Mouse (Mus musculus): ENCODE measurements at regions not wholly inside any gene's neighbourhood (a gene's known extent, or its start where the extent isn't known, plus 50 kb on each side); places are given as distances from the start of the nearest gene placed in this dataset.

- no peaks in the 10 kb centered on the region for H3K9me3 ChIP-seq
- H3K4me2 ChIP-seq, result peak overlapping the region; percentile 33
- 17% methylated on average over 13 of the region's 13 CpGs for WGBS
- H3K36me3 ChIP-seq, result no peaks in the 10 kb centered on the region
- no peak overlapping the region for H3K4me3 ChIP-seq
- no peaks in the 10 kb centered on the region for H3K27me3 ChIP-seq
- ATAC-seq (ENCODE audit: low read depth), result peak; percentile 86
- 0 out of 2 replicates have a peak overlapping the region, but pooled peaks have one; percentile 38 for H3K27ac ChIP-seq (replicated peaks)
- peaks cover 25% of the 10 kb centered on the region for H3K4me1 ChIP-seq (replicated peaks)
- no peak overlapping the region for H3K9ac ChIP-seq
These were observed 482.5 kb downstream of the Tshz3 start for GRCm38 (mm10) chr7:37180416-37180815.

- H3K4me2 ChIP-seq, result peak overlapping the region; percentile 33; the same call in 1 of the 2 replicates
- H3K9me3 ChIP-seq, result no peaks in the 10 kb centered on the region
- H3K27me3 ChIP-seq, result no peaks in the 10 kb centered on the region
- H3K4me3 ChIP-seq, result no peak overlapping the region
- 45% methylated on average over 4 of the region's 4 CpGs for WGBS
- H3K9ac ChIP-seq, result no peak overlapping the region
- ATAC-seq (ENCODE audit: low read depth), result no peak
- peaks cover 25% of the 10 kb centered on the region for H3K4me1 ChIP-seq (replicated peaks)
- H3K36me3 ChIP-seq, result no peaks in the 10 kb centered on the region
- no peak overlapping the region for H3K27ac ChIP-seq (replicated peaks)
These were observed 483.2 kb downstream of the Tshz3 start for GRCm38 (mm10) chr7:37181109-37181508.

GRCm38 (mm10) chr7:37192536-37192935 is 494.6 kb downstream of the Tshz3 start:
- 23% methylated on average over 2 of the region's 2 CpGs for WGBS
- H3K9me3 ChIP-seq, result no peaks in the 10 kb centered on the region
- H3K4me2 ChIP-seq, result no peak overlapping the region
- no peak overlapping the region for H3K9ac ChIP-seq
- H3K27me3 ChIP-seq, result no peaks in the 10 kb centered on the region
- no peaks in the 10 kb centered on the region for H3K36me3 ChIP-seq
- no peak overlapping the region for H3K4me3 ChIP-seq
- H3K27ac ChIP-seq (replicated peaks), result no peak overlapping the region
- ATAC-seq (ENCODE audit: low read depth), result no peak
- no peaks in the 10 kb centered on the region for H3K4me1 ChIP-seq (replicated peaks)

GRCm38 (mm10) chr7:37204800-37205199 is 506.9 kb downstream of the Tshz3 start:
- 78% methylated on average over 5 of the region's 5 CpGs for whole genome bisulfite sequencing
- Histone ChIP-seq H3K4me1 (replicated peaks) (no peaks in the 10 kb centered on the region), H3K36me3 (no peaks in the 10 kb centered on the region), H3K27me3 (no peaks in the 10 kb centered on the region), H3K4me3 (no peak overlapping the region), H3K9me3 (no peaks in the 10 kb centered on the region), H3K9ac (no peak overlapping the region), H3K27ac (replicated peaks) (no peak overlapping the region), H3K4me2 (no peak overlapping the region)
- ATAC-seq (ENCODE audit: low read depth), result no peak

GRCm38 (mm10) chr7:37208305-37208704 is 510.4 kb downstream of the Tshz3 start:
- WGBS, result 91% methylated on average over 7 of the region's 7 CpGs
- H3K9me3 ChIP-seq, result no peaks in the 10 kb centered on the region
- no peaks in the 10 kb centered on the region for H3K27me3 ChIP-seq
- H3K36me3 ChIP-seq, result no peaks in the 10 kb centered on the region
- ATAC-seq (ENCODE audit: low read depth), result no peak
- H3K4me3 ChIP-seq, result no peak overlapping the region
- H3K9ac ChIP-seq, result no peak overlapping the region
- no peak overlapping the region for H3K27ac ChIP-seq (replicated peaks)
- no peak overlapping the region for H3K4me2 ChIP-seq
- peaks cover 9% of the 10 kb centered on the region; the same call in 1 of the 2 replicates for H3K4me1 ChIP-seq (replicated peaks)

- no peak for ATAC-seq (ENCODE audit: low read depth)
- peak overlapping the region; percentile 31; the same call in 1 of the 2 replicates for H3K4me2 ChIP-seq
These were observed 515.8 kb downstream of the Tshz3 start for GRCm38 (mm10) chr7:37213751-37214181.

GRCm38 (mm10) chr7:37215498-37215897 is 517.6 kb downstream of the Tshz3 start:
- 93% methylated on average over 6 of the region's 6 CpGs for WGBS
- H3K4me3 ChIP-seq, result no peak overlapping the region
- H3K4me1 ChIP-seq (replicated peaks), result peaks cover 19% of the 10 kb centered on the region
- no peak overlapping the region for H3K4me2 ChIP-seq
- H3K27me3 ChIP-seq, result no peaks in the 10 kb centered on the region
- H3K9me3 ChIP-seq, result no peaks in the 10 kb centered on the region
- H3K27ac ChIP-seq (replicated peaks), result no peak overlapping the region
- no peaks in the 10 kb centered on the region for H3K36me3 ChIP-seq
- no peak overlapping the region for H3K9ac ChIP-seq
- ATAC-seq (ENCODE audit: low read depth), result no peak

More at GRCm38 (mm10) chr7:37213751-37214181, 515.8 kb downstream of the Tshz3 start:
- Histone ChIP-seq H3K27ac (replicated peaks) (0 out of 2 replicates have a peak overlapping the region, but pooled peaks have one; percentile 3), H3K9ac (no peak overlapping the region), H3K4me3 (no peak overlapping the region), H3K4me1 (replicated peaks) (peaks cover 19% of the 10 kb centered on the region), H3K36me3 (no peaks in the 10 kb centered on the region), H3K9me3 (no peaks in the 10 kb centered on the region), H3K27me3 (no peaks in the 10 kb centered on the region)
- 33% methylated on average over 3 of the region's 3 CpGs for WGBS

- Histone ChIP-seq H3K27ac (replicated peaks) (no peak overlapping the region), H3K4me2 (no peak overlapping the region), H3K9ac (no peak overlapping the region), H3K9me3 (peaks cover 10% of the 10 kb centered on the region; the same call in 1 of the 2 replicates), H3K4me1 (replicated peaks) (no peaks in the 10 kb centered on the region), H3K36me3 (no peaks in the 10 kb centered on the region), H3K4me3 (no peak overlapping the region), H3K27me3 (no peaks in the 10 kb centered on the region)
- 93% methylated on average over 5 of the region's 5 CpGs for WGBS
- ATAC-seq (ENCODE audit: low read depth), result no peak
These were observed 522.6 kb downstream of the Tshz3 start for GRCm38 (mm10) chr7:37220476-37220875.

GRCm38 (mm10) chr7:37226423-37226822 is 528.5 kb downstream of the Tshz3 start:
- Histone ChIP-seq H3K9me3 (peaks cover 10% of the 10 kb centered on the region; the same call in 1 of the 2 replicates), H3K4me1 (replicated peaks) (no peaks in the 10 kb centered on the region), H3K27ac (replicated peaks) (no peak overlapping the region), H3K27me3 (no peaks in the 10 kb centered on the region), H3K9ac (no peak overlapping the region), H3K36me3 (no peaks in the 10 kb centered on the region), H3K4me3 (no peak overlapping the region), H3K4me2 (no peak overlapping the region)
- ATAC-seq (ENCODE audit: low read depth), result no peak
- 72% methylated on average over 3 of the region's 3 CpGs for WGBS

GRCm38 (mm10) chr7:37230641-37231347 is 532.9 kb downstream of the Tshz3 start:
- whole genome bisulfite sequencing, result 86% methylated on average over 6 of the region's 6 CpGs
- no peak for ATAC-seq (ENCODE audit: low read depth)

GRCm38 (mm10) chr7:37240832-37241231 is 532.6 kb downstream of the Zfp536 start:
- Histone ChIP-seq H3K9me3 (no peaks in the 10 kb centered on the region), H3K36me3 (no peaks in the 10 kb centered on the region), H3K27me3 (no peaks in the 10 kb centered on the region), H3K4me1 (replicated peaks) (peaks cover 10% of the 10 kb centered on the region), H3K4me2 (no peak overlapping the region), H3K27ac (replicated peaks) (no peak overlapping the region), H3K4me3 (no peak overlapping the region), H3K9ac (no peak overlapping the region)
- no peak for ATAC-seq (ENCODE audit: low read depth)
- WGBS, result 81% methylated on average over 6 of the region's 6 CpGs

More at GRCm38 (mm10) chr7:37230641-37231347, 532.9 kb downstream of the Tshz3 start:
- Histone ChIP-seq H3K9me3 (no peaks in the 10 kb centered on the region), H3K27ac (replicated peaks) (no peak overlapping the region), H3K4me1 (replicated peaks) (no peaks in the 10 kb centered on the region), H3K27me3 (no peaks in the 10 kb centered on the region), H3K36me3 (no peaks in the 10 kb centered on the region), H3K4me2 (no peak overlapping the region), H3K4me3 (no peak overlapping the region), H3K9ac (no peak overlapping the region)

GRCm38 (mm10) chr7:37241781-37242180 is 531.7 kb downstream of the Zfp536 start:
- no peak overlapping the region for H3K4me3 ChIP-seq
- no peak for ATAC-seq (ENCODE audit: low read depth)
- no peak overlapping the region for H3K4me2 ChIP-seq
- no peaks in the 10 kb centered on the region for H3K27me3 ChIP-seq
- 28% methylated on average over 7 of the region's 7 CpGs for WGBS
- peaks cover 10% of the 10 kb centered on the region for H3K4me1 ChIP-seq (replicated peaks)
- H3K36me3 ChIP-seq, result no peaks in the 10 kb centered on the region
- H3K9me3 ChIP-seq, result no peaks in the 10 kb centered on the region
- no peak overlapping the region for H3K27ac ChIP-seq (replicated peaks)
- H3K9ac ChIP-seq, result no peak overlapping the region

GRCm38 (mm10) chr7:37242476-37242875 is 531.0 kb downstream of the Zfp536 start:
- no peak for ATAC-seq (ENCODE audit: low read depth)
- Histone ChIP-seq H3K4me3 (no peak overlapping the region), H3K27ac (replicated peaks) (no peak overlapping the region), H3K4me1 (replicated peaks) (peaks cover 10% of the 10 kb centered on the region), H3K4me2 (no peak overlapping the region), H3K9ac (no peak overlapping the region), H3K9me3 (no peaks in the 10 kb centered on the region), H3K27me3 (no peaks in the 10 kb centered on the region), H3K36me3 (no peaks in the 10 kb centered on the region)
- WGBS, result 79% methylated on average over 8 of the region's 8 CpGs

Measured in neural tube, embryonic 13.5 days (tissue).